Mouse (Mus musculus): ENCODE results near the gene Nrgn.

DNA sequence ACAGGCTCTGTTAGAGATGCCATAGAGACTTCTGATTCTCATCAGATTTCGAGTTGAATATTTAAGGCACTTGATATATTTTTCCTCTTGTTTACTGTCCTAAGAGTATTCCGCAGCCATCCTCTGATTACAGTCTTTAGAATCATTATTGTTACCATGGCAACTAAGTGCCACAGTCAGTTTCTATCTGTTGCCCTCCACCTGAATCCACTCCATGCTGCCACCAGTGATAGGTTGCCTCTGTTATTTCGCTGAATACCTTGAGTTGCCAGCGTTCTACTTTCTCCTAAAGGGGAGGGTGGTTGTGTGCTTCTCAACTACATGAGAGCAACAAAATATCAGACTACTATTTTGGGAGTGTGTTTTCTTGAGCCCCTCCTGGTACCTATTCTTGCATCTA is 34.0 kb upstream of the Nrgn start:
- no peak for TF ChIP-seq CTCF (IDR thresholded peaks at IDR 0.05; ENCODE audit: low read depth, low read length)
- TF ChIP-seq GATA1 (IDR thresholded peaks at IDR 0.05; ENCODE audit: borderline replicate concordance, low read length), result no peak
